Mouse (Mus musculus) spleen, adult 2 months (tissue): ENCODE measurements around the gene Angel2. TPM values are rescaled to one million over a fixed set of nuclear protein-coding genes. Genes with fewer than 3 reads are reported as not detected.

Source experiments
- DNase-seq, 2 experiments: peaks; one replicate each; pipeline versions ENCODE4 v3.0.0 to v3.0.0-alpha.2; 2012 to 2021; ENCODE audit warnings: low spot score in 2 of 2, low read depth in 1 of 2
- H3K27ac ChIP-seq: fragments of 200-500 bp; 2 replicates; pipeline ENCODE4 v1.5.1; 2012; ENCODE audit warnings: low read length, inconsistent platforms; ENCODE audit not compliant: insufficient read depth
- H3K27me3 ChIP-seq: fragments of 200-500 bp; 2 replicates; pipeline ENCODE4 v1.6.1; 2012; ENCODE audit warnings: mild to moderate bottlenecking, moderate library complexity, low read length, inconsistent platforms; ENCODE audit not compliant: control insufficient read depth, insufficient read depth
- H3K36me3 ChIP-seq: fragments of 200-500 bp; 2 replicates; pipeline ENCODE4 v1.6.1; 2012; ENCODE audit warnings: mild to moderate bottlenecking, low read length, inconsistent platforms; ENCODE audit not compliant: control insufficient read depth, insufficient read depth
- H3K4me1 ChIP-seq: fragments of 200-500 bp; 2 replicates; pipeline ENCODE4 v1.6.1; 2011; ENCODE audit warnings: inconsistent platforms; ENCODE audit not compliant: control insufficient read depth, insufficient read depth, insufficient read length
- H3K4me3 ChIP-seq: fragments of 200-500 bp; 2 replicates; pipeline ENCODE4 v1.5.1; 2011; ENCODE audit warnings: mild to moderate bottlenecking, inconsistent platforms; ENCODE audit not compliant: insufficient read depth, insufficient read length; ENCODE audit errors: extremely low read depth
- CTCF ChIP-seq: fragments of 200-500 bp; IDR thresholded peaks from 2 replicates; pipeline ENCODE4 v1.5.1; 2011; ENCODE audit warnings: mild to moderate bottlenecking, inconsistent platforms; ENCODE audit not compliant: insufficient read depth, insufficient read length, insufficient replicate concordance; ENCODE audit errors: extremely low read depth
- POLR2A ChIP-seq: fragments of 200-500 bp; IDR thresholded peaks from 2 replicates; pipeline ENCODE4 v1.6.1; 2011; ENCODE audit warnings: low read depth, low read length, inconsistent platforms
- WGBS: fragments of 180-500 bp; shearing (Covaris S2); methylation state at CpG from one replicate; pipeline ENCODE4 v1.1.7; 2018; 5-methylcytosine and 5-hydroxymethylcytosine counted together
- polyA plus RNA-seq: library from polyadenylated mRNA; depleted of rRNA; stranded (reverse); fragments of >200 nt; gene quantifications from 2 replicates; pipeline ENCODE4 v1.2.3, GENCODE M21; 2012; rRNA removed

The Angel2 gene
- polyA plus RNA-seq, 1 experiment: 20.2 TPM

DNA sequence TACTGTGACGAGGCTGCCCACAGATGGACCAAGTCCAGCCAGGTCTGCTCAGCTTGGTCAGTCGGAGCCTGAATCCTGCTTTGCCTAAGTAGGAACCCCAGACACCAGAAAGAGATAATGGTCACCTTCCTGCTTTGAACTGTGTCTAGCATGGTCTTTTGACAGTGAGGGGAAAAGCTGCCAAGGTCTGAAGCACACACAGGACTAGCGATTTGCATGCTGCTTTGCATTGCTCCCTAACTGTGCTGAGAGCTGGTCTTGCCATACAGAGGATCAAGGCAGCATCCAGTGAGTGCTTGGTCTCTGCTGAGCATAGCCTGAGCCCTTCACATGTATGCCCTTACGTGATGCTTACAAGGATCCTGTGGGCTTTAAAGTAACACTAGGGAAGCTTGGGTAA, 56.5 kb downstream of the Angel2 start:
- H3K27ac ChIP-seq: no peak overlapping the region
- H3K4me3 ChIP-seq: no peak overlapping the region
- WGBS: 82% methylated on average over 4 of the region's 4 CpGs
- TF ChIP-seq CTCF: no peak
- TF ChIP-seq POLR2A: no peak
- peaks cover 16% of the 10 kb centered on the region for H3K4me1 ChIP-seq
- peaks cover 16% of the 10 kb centered on the region for H3K27me3 ChIP-seq
- DNase-seq: peak in 1 of 2 experiments; percentile 15
- H3K36me3 ChIP-seq: no peaks in the 10 kb centered on the region

DNA sequence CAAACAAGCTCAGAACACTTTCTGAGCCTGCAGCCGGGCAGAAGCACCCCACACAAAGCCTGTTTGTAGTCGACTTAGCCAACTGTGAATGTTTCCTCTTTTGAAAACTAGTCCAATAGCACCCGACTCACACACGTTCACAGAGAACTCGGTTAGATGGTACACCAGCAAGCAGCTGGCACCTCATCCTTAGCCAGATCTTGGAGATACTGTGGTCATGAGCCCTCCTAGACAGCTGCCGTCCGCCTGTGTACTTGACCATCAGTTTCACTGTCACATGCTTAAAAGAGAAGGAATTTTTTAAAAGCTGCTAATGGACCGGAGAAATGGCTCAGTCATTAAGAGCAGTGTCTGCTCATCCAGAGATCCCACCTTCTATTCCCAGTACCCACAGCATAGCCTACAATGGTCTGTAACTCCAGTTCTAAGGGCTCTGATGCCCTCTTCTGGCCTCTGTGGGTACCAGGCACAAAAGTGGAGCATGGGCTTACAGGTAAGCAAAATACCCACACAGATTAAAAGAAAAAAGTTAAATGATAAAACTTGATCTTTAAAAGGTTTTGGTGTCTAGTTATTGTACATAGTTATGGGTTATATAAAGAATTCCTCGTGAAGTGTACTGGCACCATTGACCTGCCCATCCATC, 64.6 kb downstream of the Angel2 start:
- no peak for TF ChIP-seq POLR2A
- peak; percentile 7; the same call in 1 of the 2 replicates for TF ChIP-seq CTCF

DNA sequence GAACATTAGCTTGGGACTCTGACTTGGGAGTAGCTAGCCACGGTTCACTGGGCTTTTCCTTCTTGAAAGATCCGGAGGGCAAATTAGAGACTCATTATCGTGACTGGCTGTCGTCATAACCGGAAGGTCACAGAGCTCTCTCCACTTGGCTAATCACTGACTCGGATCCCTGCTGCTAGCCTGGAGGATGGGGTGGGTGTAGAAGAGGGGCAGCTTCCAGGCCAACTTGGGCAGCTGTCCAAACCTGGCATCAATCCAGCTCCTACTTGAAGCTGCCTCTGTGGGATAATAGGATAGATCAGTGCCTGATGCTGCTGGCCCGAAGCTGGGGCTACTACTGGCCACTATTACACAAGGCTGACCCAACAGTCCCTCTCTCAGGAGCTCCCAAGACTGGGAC, 70.6 kb downstream of the Angel2 start:
- Histone ChIP-seq H3K27me3 (no peaks in the 10 kb centered on the region), H3K27ac (no peak overlapping the region), H3K4me3 (no peak overlapping the region), H3K36me3 (no peaks in the 10 kb centered on the region), H3K4me1 (no peaks in the 10 kb centered on the region)
- DNase-seq: no peak
- TF ChIP-seq POLR2A (no peak), CTCF (no peak)
- WGBS: 76% methylated on average over 7 of the region's 7 CpGs

More for the DNA sequence above, 64.6 kb downstream of the Angel2 start:
- 68% methylated on average over 9 of the region's 9 CpGs for WGBS
- H3K36me3 ChIP-seq: no peaks in the 10 kb centered on the region
- no peak for DNase-seq
- no peaks in the 10 kb centered on the region for H3K4me1 ChIP-seq
- H3K4me3 ChIP-seq: no peak overlapping the region
- H3K27me3 ChIP-seq: no peaks in the 10 kb centered on the region
- no peak overlapping the region for H3K27ac ChIP-seq

DNA sequence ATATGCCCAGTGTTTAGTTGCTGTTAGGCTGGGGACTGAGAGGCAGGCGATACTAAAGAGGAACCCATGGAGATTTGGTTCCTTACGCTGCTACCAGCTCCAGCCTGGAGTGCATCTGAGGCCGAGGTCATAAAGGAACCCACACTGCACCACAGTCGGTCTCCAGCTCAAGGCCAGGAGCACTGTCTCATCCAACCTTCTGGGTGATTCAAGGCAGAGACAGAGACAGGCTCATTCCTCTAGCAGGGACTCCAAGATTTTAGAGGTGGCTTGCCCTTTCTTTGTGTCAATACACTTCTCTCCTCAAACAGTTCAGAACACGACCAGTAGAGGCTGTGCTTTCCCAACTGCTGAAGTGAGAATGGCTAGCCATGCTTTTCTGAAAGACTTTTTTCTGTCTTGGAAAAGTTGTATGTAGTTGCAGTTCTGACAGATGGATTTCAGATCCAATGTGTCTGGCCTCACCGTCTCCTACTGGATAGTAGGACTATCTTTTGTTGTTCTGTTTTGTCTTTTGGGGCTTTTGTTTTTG, 71.5 kb downstream of the Angel2 start:
- H3K36me3 ChIP-seq: no peaks in the 10 kb centered on the region
- TF ChIP-seq CTCF: no peak
- no peak for TF ChIP-seq POLR2A
- H3K4me3 ChIP-seq: no peak overlapping the region
- no peaks in the 10 kb centered on the region for H3K4me1 ChIP-seq
- DNase-seq: no peak
- H3K27ac ChIP-seq: no peak overlapping the region
- 61% methylated on average over 6 of the region's 6 CpGs for WGBS
- no peaks in the 10 kb centered on the region for H3K27me3 ChIP-seq

Other genes with a start within 250 kb of the Angel2 start
- gene Rps6kc1, start 13.3 kb upstream of the Angel2 start, polyA plus RNA-seq: 3.8 and 6.4 TPM in 2 replicates
- 0.56 and 1.2 TPM in 2 replicates for gene Vash2, start 54.2 kb downstream of the Angel2 start, polyA plus RNA-seq
- 15.6 and 26.4 TPM in 2 replicates for gene Flvcr1, start 101.0 kb downstream of the Angel2 start, polyA plus RNA-seq
- not detected in 2 replicates for gene Spata45, start 111.5 kb downstream of the Angel2 start, polyA plus RNA-seq
- gene Tatdn3, start 137.8 kb downstream of the Angel2 start, polyA plus RNA-seq: 2.2 and 2.6 TPM in 2 replicates
- gene Nsl1, start 137.9 kb downstream of the Angel2 start, polyA plus RNA-seq: 1.4 and 3.5 TPM in 2 replicates
- gene Batf3, start 172.7 kb downstream of the Angel2 start, polyA plus RNA-seq: 22.7 and 30.7 TPM in 2 replicates
- not detected in 2 replicates for gene Fam71a, start 239.7 kb downstream of the Angel2 start, polyA plus RNA-seq